Comparison of ENCODE assay signal across 13 mouse cellular contexts in genomic region chr12:32215143-32215542, GRCm38 (mm10).
"Had no signal": no experiment of that assay in that cellular context is flagged by ENCODE, and none has a peak within 500 bp of the region (broad histone marks: within the 10 kb centered on the region; RNA-seq: fewer than 3 reads in every experiment).

No protein-coding gene starts in this region.

- H3K9me3 ChIP-seq: limb, embryonic 10.5 days; liver, embryonic 13.5 days; lung, embryonic 15.5 days; neural tube, embryonic 12.5 days had no signal

- DNase-seq: kidney, adult 11 months; kidney, adult 9 months; kidney, postnatal 10 days; kidney, postnatal 4 days; liver, embryonic 13.5 days; liver, postnatal 0 days; midbrain, embryonic 14.5 days; retina, postnatal 1 day; right cerebral cortex, postnatal 4 days; thymus, postnatal 4 days had no signal

- H3K9ac ChIP-seq: liver, embryonic 13.5 days; liver, postnatal 0 days; lung, embryonic 15.5 days; neural tube, embryonic 12.5 days had no signal

- H3K27ac ChIP-seq: limb, embryonic 10.5 days; liver, embryonic 13.5 days; lung, embryonic 15.5 days; neural tube, embryonic 12.5 days had no signal

- H3K4me1 ChIP-seq: limb, embryonic 10.5 days; liver, embryonic 13.5 days; lung, embryonic 15.5 days; neural tube, embryonic 12.5 days had no signal

- H3K4me3 ChIP-seq: limb, embryonic 10.5 days; liver, embryonic 13.5 days; lung, embryonic 15.5 days; neural tube, embryonic 12.5 days had no signal

- H3K4me2 ChIP-seq: liver, embryonic 13.5 days; lung, embryonic 15.5 days; neural tube, embryonic 12.5 days had no signal

- H3K36me3 ChIP-seq: limb, embryonic 10.5 days; liver, embryonic 13.5 days; lung, embryonic 15.5 days; neural tube, embryonic 12.5 days had no signal

- ATAC-seq: liver, postnatal 0 days had no signal

- H3K27me3 ChIP-seq: liver, embryonic 13.5 days; lung, embryonic 15.5 days; neural tube, embryonic 12.5 days had no signal
